Mouse (Mus musculus) midbrain, embryonic 15.5 days (tissue): ENCODE measurements at regions not wholly inside any gene's neighbourhood (a gene's known extent, or its start where the extent isn't known, plus 50 kb on each side); places are given as distances from the start of the nearest gene placed in this dataset.
A peak's percentile ranks its signal among the peaks of the same experiment; 100 is the strongest.

Experiments
- ATAC-seq: fragments of 200-750 bp; cut with Nextera tagmentation; replicated peaks from 2 replicates; pipeline ENCODE4 v1.8.0; 2017; ENCODE audit warnings: moderate TSS enrichment
- H3K27ac ChIP-seq: fragments of 300-500 bp; sonication (generic); 2 replicates; pipeline ENCODE4 v1.5.1; 2015; ENCODE audit warnings: mild to moderate bottlenecking, inconsistent platforms
- H3K27me3 ChIP-seq: fragments of 300-500 bp; sonication (generic); replicated peaks from 2 replicates; pipeline ENCODE4 v1.6.1; 2015; ENCODE audit warnings: inconsistent platforms
- H3K36me3 ChIP-seq: fragments of 300-500 bp; sonication (generic); replicated peaks from 2 replicates; pipeline ENCODE4 v1.6.1; 2015; ENCODE audit warnings: inconsistent platforms
- H3K4me1 ChIP-seq: fragments of 300-500 bp; sonication (generic); 2 replicates; pipeline ENCODE4 v1.6.1; 2015; ENCODE audit warnings: inconsistent platforms
- H3K4me2 ChIP-seq: fragments of 300-500 bp; sonication (generic); 2 replicates; pipeline ENCODE4 v1.6.1; 2015; ENCODE audit warnings: inconsistent platforms, mild to moderate bottlenecking, moderate library complexity
- H3K4me3 ChIP-seq: fragments of 300-500 bp; sonication (generic); 2 replicates; pipeline ENCODE4 v1.5.1; 2015; ENCODE audit warnings: mild to moderate bottlenecking, inconsistent platforms
- H3K9ac ChIP-seq: fragments of 300-500 bp; sonication (generic); 2 replicates; pipeline ENCODE4 v1.6.1; 2015; ENCODE audit warnings: mild to moderate bottlenecking, inconsistent platforms
- H3K9me3 ChIP-seq: fragments of 300-500 bp; sonication (generic); 2 replicates; pipeline ENCODE4 v1.6.1; 2016; ENCODE audit warnings: inconsistent platforms
- WGBS: fragments of 180-500 bp; shearing (Covaris S2); methylation state at CpG from one replicate; pipeline ENCODE4 v1.1.7; 2015; ENCODE audit warnings: mixed read lengths; 5-methylcytosine and 5-hydroxymethylcytosine counted together

- Histone ChIP-seq H3K9ac (no peak overlapping the region), H3K9me3 (no peaks in the 10 kb centered on the region), H3K4me2 (no peak overlapping the region), H3K4me1 (no peaks in the 10 kb centered on the region), H3K27me3 (no peaks in the 10 kb centered on the region), H3K36me3 (no peaks in the 10 kb centered on the region), H3K4me3 (no peak overlapping the region), H3K27ac (no peak overlapping the region)
- WGBS: 95% methylated on average over 1 of the region's 1 CpGs
- no peak for ATAC-seq
These were observed 379.2 kb upstream of the Cited2 start for GRCm38 (mm10) chr10:17343829-17344228.

- 42% methylated on average over 14 of the region's 14 CpGs for WGBS
- ATAC-seq: peak; percentile 48; the same call in 1 of the 2 replicates
These were observed 370.6 kb upstream of the Cited2 start for GRCm38 (mm10) chr10:17352202-17352994.

GRCm38 (mm10) chr10:17355476-17355875, 367.5 kb upstream of the Cited2 start:
- no peaks in the 10 kb centered on the region for H3K36me3 ChIP-seq
- no peak overlapping the region for H3K9ac ChIP-seq
- H3K4me3 ChIP-seq: no peak overlapping the region
- WGBS: 45% methylated on average over 4 of the region's 4 CpGs
- ATAC-seq: no peak
- H3K27me3 ChIP-seq: no peaks in the 10 kb centered on the region
- H3K27ac ChIP-seq: no peak overlapping the region
- no peaks in the 10 kb centered on the region for H3K9me3 ChIP-seq
- H3K4me1 ChIP-seq: 0 out of 2 replicates have a peak, but pooled peaks cover 8% of the 10 kb centered on the region
- H3K4me2 ChIP-seq: no peak overlapping the region

More at GRCm38 (mm10) chr10:17352202-17352994, 370.6 kb upstream of the Cited2 start:
- no peak overlapping the region for H3K4me2 ChIP-seq
- H3K27me3 ChIP-seq: no peaks in the 10 kb centered on the region
- no peak overlapping the region for H3K9ac ChIP-seq
- H3K9me3 ChIP-seq: no peaks in the 10 kb centered on the region
- no peaks in the 10 kb centered on the region for H3K36me3 ChIP-seq
- no peak overlapping the region for H3K4me3 ChIP-seq
- 0 out of 2 replicates have a peak, but pooled peaks cover 8% of the 10 kb centered on the region for H3K4me1 ChIP-seq
- H3K27ac ChIP-seq: no peak overlapping the region

GRCm38 (mm10) chr10:17356041-17356440, 367.0 kb upstream of the Cited2 start:
- Histone ChIP-seq H3K36me3 (no peaks in the 10 kb centered on the region), H3K27me3 (no peaks in the 10 kb centered on the region), H3K27ac (no peak overlapping the region; the same call in 1 of the 2 replicates), H3K4me1 (0 out of 2 replicates have a peak, but pooled peaks cover 8% of the 10 kb centered on the region), H3K9me3 (no peaks in the 10 kb centered on the region), H3K4me3 (no peak overlapping the region), H3K9ac (no peak overlapping the region), H3K4me2 (no peak overlapping the region)
- ATAC-seq: no peak; the same call in 1 of the 2 replicates
- 22% methylated on average over 3 of the region's 3 CpGs for WGBS

GRCm38 (mm10) chr10:17362643-17363042, 360.4 kb upstream of the Cited2 start:
- ATAC-seq: no peak
- 75% methylated on average over 3 of the region's 3 CpGs for WGBS
- Histone ChIP-seq H3K36me3 (no peaks in the 10 kb centered on the region), H3K9me3 (no peaks in the 10 kb centered on the region), H3K4me3 (no peak overlapping the region), H3K27ac (no peak overlapping the region), H3K4me2 (no peak overlapping the region), H3K4me1 (peaks cover 3% of the 10 kb centered on the region; the same call in 1 of the 2 replicates), H3K9ac (no peak overlapping the region), H3K27me3 (no peaks in the 10 kb centered on the region)

- H3K27me3 ChIP-seq: no peaks in the 10 kb centered on the region
- no peaks in the 10 kb centered on the region for H3K9me3 ChIP-seq
- H3K27ac ChIP-seq: no peak overlapping the region
- peaks cover 3% of the 10 kb centered on the region; the same call in 1 of the 2 replicates for H3K4me1 ChIP-seq
- H3K4me3 ChIP-seq: no peak overlapping the region
- no peak overlapping the region for H3K9ac ChIP-seq
- WGBS: 75% methylated on average over 3 of the region's 3 CpGs
- H3K4me2 ChIP-seq: no peak overlapping the region
- H3K36me3 ChIP-seq: no peaks in the 10 kb centered on the region
- no peak for ATAC-seq
These were observed 356.8 kb upstream of the Cited2 start for GRCm38 (mm10) chr10:17366042-17366740.

- 9% methylated on average over 5 of the region's 5 CpGs for WGBS
- H3K27ac ChIP-seq: no peak overlapping the region
- ATAC-seq: no peak
These were observed 356.0 kb upstream of the Cited2 start for GRCm38 (mm10) chr10:17367026-17367425.

GRCm38 (mm10) chr10:17367430-17367829, 355.6 kb upstream of the Cited2 start:
- H3K4me2 ChIP-seq: no peak overlapping the region
- H3K9ac ChIP-seq: no peak overlapping the region
- no peak overlapping the region for H3K27ac ChIP-seq
- H3K4me1 ChIP-seq: peaks cover 3% of the 10 kb centered on the region; the same call in 1 of the 2 replicates
- H3K9me3 ChIP-seq: no peaks in the 10 kb centered on the region
- no peaks in the 10 kb centered on the region for H3K27me3 ChIP-seq
- no peak for ATAC-seq
- H3K36me3 ChIP-seq: no peaks in the 10 kb centered on the region
- H3K4me3 ChIP-seq: no peak overlapping the region

More at GRCm38 (mm10) chr10:17367026-17367425, 356.0 kb upstream of the Cited2 start:
- Histone ChIP-seq H3K9me3 (no peaks in the 10 kb centered on the region), H3K4me3 (no peak overlapping the region), H3K36me3 (no peaks in the 10 kb centered on the region), H3K4me2 (no peak overlapping the region), H3K9ac (no peak overlapping the region), H3K4me1 (peaks cover 3% of the 10 kb centered on the region; the same call in 1 of the 2 replicates), H3K27me3 (no peaks in the 10 kb centered on the region)

GRCm38 (mm10) chr10:17368636-17369035, 354.4 kb upstream of the Cited2 start:
- Histone ChIP-seq H3K27ac (no peak overlapping the region), H3K9me3 (no peaks in the 10 kb centered on the region), H3K4me3 (no peak overlapping the region), H3K9ac (no peak overlapping the region), H3K4me2 (no peak overlapping the region), H3K4me1 (peaks cover 3% of the 10 kb centered on the region; the same call in 1 of the 2 replicates), H3K27me3 (no peaks in the 10 kb centered on the region), H3K36me3 (no peaks in the 10 kb centered on the region)
- WGBS: 95% methylated on average over 1 of the region's 1 CpGs
- ATAC-seq: no peak

GRCm38 (mm10) chr10:17372905-17373304, 350.1 kb upstream of the Cited2 start:
- ATAC-seq: no peak
- Histone ChIP-seq H3K9me3 (no peaks in the 10 kb centered on the region), H3K4me3 (no peak overlapping the region), H3K4me2 (no peak overlapping the region), H3K4me1 (no peaks in the 10 kb centered on the region), H3K27ac (no peak overlapping the region), H3K36me3 (no peaks in the 10 kb centered on the region), H3K9ac (no peak overlapping the region), H3K27me3 (no peaks in the 10 kb centered on the region)
- whole genome bisulfite sequencing: 88% methylated on average over 2 of the region's 2 CpGs

- H3K9ac ChIP-seq: no peak overlapping the region
- no peak for ATAC-seq
- WGBS: 57% methylated on average over 2 of the region's 2 CpGs
- H3K4me2 ChIP-seq: no peak overlapping the region
- no peaks in the 10 kb centered on the region for H3K27me3 ChIP-seq
- H3K9me3 ChIP-seq: no peaks in the 10 kb centered on the region
- H3K4me1 ChIP-seq: no peaks in the 10 kb centered on the region
- no peaks in the 10 kb centered on the region for H3K36me3 ChIP-seq
- no peak overlapping the region for H3K4me3 ChIP-seq
- H3K27ac ChIP-seq: no peak overlapping the region
These were observed 349.0 kb upstream of the Cited2 start for GRCm38 (mm10) chr10:17374047-17374446.

- Histone ChIP-seq H3K9ac (no peak overlapping the region), H3K4me2 (no peak overlapping the region), H3K27me3 (no peaks in the 10 kb centered on the region), H3K36me3 (no peaks in the 10 kb centered on the region), H3K27ac (no peak overlapping the region), H3K4me3 (no peak overlapping the region), H3K9me3 (no peaks in the 10 kb centered on the region), H3K4me1 (no peaks in the 10 kb centered on the region)
- WGBS: 91% methylated on average over 6 of the region's 6 CpGs
- ATAC-seq: no peak
These were observed 340.0 kb upstream of the Cited2 start for GRCm38 (mm10) chr10:17382990-17383389.
